Mouse (Mus musculus): Measurements from ENCODE around the gene Pnma5.
"Not testable (repeated sequence)": the region's sequence is repeated elsewhere in the genome, so short reads cannot be mapped to it uniquely, and the experiment has no call there.

The Pnma5 gene

GRCm38 (mm10) chrX:73037003-73037402, at the start of gene Pnma5:
Gene Pnma5, minus strand, starts transcription at chrX:73037103.
- DNase-seq = no peak

GRCm38 (mm10) chrX:73082267-73083055, 45.6 kb upstream of the Pnma5 start, which contains the start of gene Xlr4a:
Gene Xlr4a, minus strand, starts transcription at chrX:73082478.
- not testable (repeated sequence) for DNase-seq

GRCm38 (mm10) chrX:73066765-73067312, 29.9 kb upstream of the Pnma5 start:
- DNase-seq = not testable (repeated sequence)

- DNase-seq = no peak
These were observed 27.5 kb upstream of the Pnma5 start, which contains the start of gene Pnma3 for GRCm38 (mm10) chrX:73064415-73064793. Gene Pnma3, plus strand, starts transcription at chrX:73064787.

GRCm38 (mm10) chrX:73063512-73064414, 26.9 kb upstream of the Pnma5 start:
- peak; percentile 49 for DNase-seq

- DNase-seq = no peak
These were observed 25.4 kb upstream of the Pnma5 start for GRCm38 (mm10) chrX:73062323-73062722.

- no peak for DNase-seq
These were observed 24.6 kb upstream of the Pnma5 start for GRCm38 (mm10) chrX:73061528-73061927.

- DNase-seq = peak; percentile 91
These were observed 17.1 kb upstream of the Pnma5 start for GRCm38 (mm10) chrX:73053860-73054563.

GRCm38 (mm10) chrX:73039666-73040065, 2.8 kb upstream of the Pnma5 start:
- DNase-seq = no peak

- DNase-seq = no peak
These were observed 1.9 kb upstream of the Pnma5 start for GRCm38 (mm10) chrX:73038831-73039230.

- DNase-seq = no peak
These were observed 24.1 kb downstream of the Pnma5 start for GRCm38 (mm10) chrX:73012846-73013245.

GRCm38 (mm10) chrX:73007597-73008479, 29.1 kb downstream of the Pnma5 start:
- peak; percentile 92 for DNase-seq

GRCm38 (mm10) chrX:73005678-73006077, 31.2 kb downstream of the Pnma5 start:
- no peak for DNase-seq

GRCm38 (mm10) chrX:73003110-73003509, 33.8 kb downstream of the Pnma5 start:
- no peak for DNase-seq

GRCm38 (mm10) chrX:72995542-72995941, 41.4 kb downstream of the Pnma5 start:
- DNase-seq = no peak

GRCm38 (mm10) chrX:72992291-72992919, 44.5 kb downstream of the Pnma5 start:
- DNase-seq = peak; percentile 2

- DNase-seq = no peak
These were observed 46.3 kb downstream of the Pnma5 start for GRCm38 (mm10) chrX:72990581-72990980.

GRCm38 (mm10) chrX:72988431-72988830, 48.5 kb downstream of the Pnma5 start:
- no peak for DNase-seq

- DNase-seq = no peak
These were observed 49.4 kb downstream of the Pnma5 start for GRCm38 (mm10) chrX:72987520-72987905.

- DNase-seq = peak; percentile 70
These were observed 49.9 kb downstream of the Pnma5 start, which contains the start of gene Zfp185 for GRCm38 (mm10) chrX:72986841-72987519. Gene Zfp185, plus strand, starts transcription at chrX:72987339.

All from embryo, embryonic 11 days (tissue).